Mouse (Mus musculus) MEL (cell line): Measurements from ENCODE around the gene Gm266. TPM values are rescaled to one million over a fixed set of nuclear protein-coding genes. Genes with fewer than 3 reads are reported as not detected.

Experiments used
- DNase-seq: peaks from one replicate; pipeline ENCODE4 v3.0.0; 2011; ENCODE audit warnings: low read depth, low spot score
- H3K27ac ChIP-seq: 2 replicates; pipeline ENCODE4 v1.5.1; 2012; ENCODE audit warnings: low read depth, mild to moderate bottlenecking, control low read depth, low read length, moderate library complexity; ENCODE audit not compliant: control insufficient read depth
- H3K27me3 ChIP-seq, 2 experiments: fragments of 150-350 bp in 1 of 2; sonication (generic) in 1 of 2; 2 replicates each; pipeline ENCODE4 v1.6.1; 2012; ENCODE audit warnings: low read length in 2 of 2, mild to moderate bottlenecking in 2 of 2, improper control_type of control experiment in 1 of 2, moderate library complexity in 1 of 2; ENCODE audit not compliant: insufficient read depth in 2 of 2, control insufficient read depth in 1 of 2
- H3K36me3 ChIP-seq, 2 experiments: 2 replicates each; pipeline ENCODE4 v1.6.1; 2012 to 2014; ENCODE audit warnings: low read length in 2 of 2, improper control_type of control experiment in 1 of 2, inconsistent platforms in 1 of 2, mild to moderate bottlenecking in 1 of 2; ENCODE audit not compliant: insufficient read depth in 2 of 2, control insufficient read depth in 1 of 2
- H3K4me1 ChIP-seq, 2 experiments: fragments of 150-350 bp in 1 of 2; sonication (generic) in 1 of 2; 2 replicates each; pipeline ENCODE4 v1.6.1; 2012; ENCODE audit warnings: low read length in 2 of 2, improper control_type of control experiment in 1 of 2, mild to moderate bottlenecking in 1 of 2; ENCODE audit not compliant: insufficient read depth in 2 of 2, control insufficient read depth in 1 of 2
- H3K4me3 ChIP-seq, 2 experiments: fragments of 150-350 bp in 1 of 2; sonication (generic) in 1 of 2; 2 replicates each; pipeline ENCODE4 v1.5.1; 2012; ENCODE audit warnings: low read depth in 2 of 2, low read length in 2 of 2, mild to moderate bottlenecking in 2 of 2, moderate library complexity in 2 of 2, control low read depth in 1 of 2, improper control_type of control experiment in 1 of 2; ENCODE audit not compliant: control insufficient read depth in 1 of 2, insufficient read depth in 1 of 2
- H3K79me2 ChIP-seq: 2 replicates; pipeline ENCODE4 v1.6.1; 2012; ENCODE audit warnings: mild to moderate bottlenecking, low read length, moderate library complexity; ENCODE audit not compliant: control insufficient read depth, poor library complexity, insufficient read depth
- H3K9ac ChIP-seq: 2 replicates; pipeline ENCODE4 v1.6.1; 2012; ENCODE audit warnings: low read depth, mild to moderate bottlenecking, control low read depth, low read length, moderate library complexity; ENCODE audit not compliant: control insufficient read depth, poor library complexity, severe bottlenecking
- H3K9me3 ChIP-seq: fragments of 150-350 bp; sonication (generic); replicated peaks from 2 replicates; pipeline ENCODE4 v1.6.1; 2012; ENCODE audit warnings: mild to moderate bottlenecking, low read length, improper control_type of control experiment, moderate library complexity; ENCODE audit not compliant: insufficient read depth
- BHLHE40 ChIP-seq: IDR thresholded peaks from 2 replicates; pipeline ENCODE4 v1.6.1; 2012; ENCODE audit warnings: low read depth, mild to moderate bottlenecking, inconsistent platforms, low read length, improper control_type of control experiment, borderline replicate concordance
- CHD1 ChIP-seq: IDR thresholded peaks from 2 replicates; pipeline ENCODE4 v1.6.1; 2012; ENCODE audit warnings: low read depth, mild to moderate bottlenecking, inconsistent platforms, low read length, improper control_type of control experiment
- CHD2 ChIP-seq: IDR thresholded peaks from 2 replicates; pipeline ENCODE4 v1.6.1; 2011; ENCODE audit warnings: low read length, improper control_type of control experiment
- CTCF ChIP-seq, 3 experiments: IDR thresholded peaks in 2 of 3; conservative IDR thresholded peaks in 1 of 3; 2 replicates each; pipeline ENCODE4 v1.5.1; 2011 to 2012; ENCODE audit warnings: low read length in 3 of 3, low read depth in 2 of 3, mild to moderate bottlenecking in 2 of 3, improper control_type of control experiment in 1 of 3, inconsistent platforms in 1 of 3, mixed read lengths in 1 of 3, moderate library complexity in 1 of 3; ENCODE audit not compliant: control insufficient read depth in 1 of 3, insufficient read depth in 1 of 3, poor library complexity in 1 of 3, severe bottlenecking in 1 of 3
- E2F4 ChIP-seq: IDR thresholded peaks from 2 replicates; pipeline ENCODE4 v1.6.1; 2011; ENCODE audit warnings: low read depth, low read length, improper control_type of control experiment, borderline replicate concordance
- ELF1 ChIP-seq: IDR thresholded peaks from 2 replicates; pipeline ENCODE4 v1.6.1; 2014; ENCODE audit warnings: low read depth, mild to moderate bottlenecking, inconsistent platforms, low read length, improper control_type of control experiment, moderate library complexity
- EP300 ChIP-seq, 2 experiments: IDR thresholded peaks; 2 replicates each; pipeline ENCODE4 v1.6.1; 2011; ENCODE audit warnings: improper control_type of control experiment in 2 of 2, low read length in 2 of 2, low read depth in 1 of 2, mild to moderate bottlenecking in 1 of 2
- ETS1 ChIP-seq: IDR thresholded peaks from 2 replicates; pipeline ENCODE4 v1.6.1; 2012; ENCODE audit warnings: low read depth, mild to moderate bottlenecking, inconsistent platforms, low read length, improper control_type of control experiment, moderate library complexity
- GABPA ChIP-seq: IDR thresholded peaks from 2 replicates; pipeline ENCODE4 v1.6.1; 2012; ENCODE audit warnings: low read depth, mild to moderate bottlenecking, inconsistent platforms, low read length, improper control_type of control experiment, moderate library complexity
- GATA1 ChIP-seq: IDR thresholded peaks from 2 replicates; pipeline ENCODE4 v1.6.1; 2011; ENCODE audit warnings: low read depth, low read length, improper control_type of control experiment
- HCFC1 ChIP-seq: IDR thresholded peaks from 2 replicates; pipeline ENCODE4 v1.6.1; 2012; ENCODE audit warnings: low read depth, mild to moderate bottlenecking, inconsistent platforms, low read length, improper control_type of control experiment, moderate library complexity
- KAT2A ChIP-seq: conservative IDR thresholded peaks from 2 replicates; pipeline ENCODE4 v1.6.1; 2012; ENCODE audit warnings: low read depth, low read length, improper control_type of control experiment, inconsistent platforms
- MAFK ChIP-seq: IDR thresholded peaks from 2 replicates; pipeline ENCODE4 v1.6.1; 2011; ENCODE audit warnings: low read depth, mild to moderate bottlenecking, low read length, improper control_type of control experiment, borderline replicate concordance
- MAX ChIP-seq: IDR thresholded peaks from 2 replicates; pipeline ENCODE4 v1.6.1; 2011; ENCODE audit warnings: low read length, improper control_type of control experiment
- MAZ ChIP-seq: IDR thresholded peaks from 2 replicates; pipeline ENCODE4 v1.6.1; 2012; ENCODE audit warnings: low read depth, mild to moderate bottlenecking, inconsistent platforms, low read length, improper control_type of control experiment
- MEF2A ChIP-seq: IDR thresholded peaks from 2 replicates; pipeline ENCODE4 v1.6.1; 2014; ENCODE audit warnings: low read depth, mild to moderate bottlenecking, inconsistent platforms, low read length, improper control_type of control experiment; ENCODE audit not compliant: poor library complexity, insufficient replicate concordance, severe bottlenecking; ENCODE audit errors: extremely low read depth
- MXI1 ChIP-seq: IDR thresholded peaks from 2 replicates; pipeline ENCODE4 v1.6.1; 2011; ENCODE audit warnings: mild to moderate bottlenecking, low read depth, low read length, improper control_type of control experiment
- MYB ChIP-seq: IDR thresholded peaks from 2 replicates; pipeline ENCODE4 v1.6.1; 2011; ENCODE audit warnings: mild to moderate bottlenecking, low read depth, low read length, improper control_type of control experiment
- MYC ChIP-seq: IDR thresholded peaks from 2 replicates; pipeline ENCODE4 v1.6.1; 2011; ENCODE audit warnings: low read depth, mild to moderate bottlenecking, low read length, improper control_type of control experiment, moderate library complexity
- NELFE ChIP-seq: IDR thresholded peaks from 2 replicates; pipeline ENCODE4 v1.6.1; 2011; ENCODE audit warnings: low read depth, low read length, improper control_type of control experiment
- NRF1 ChIP-seq: IDR thresholded peaks from 2 replicates; pipeline ENCODE4 v1.6.1; 2014; ENCODE audit warnings: low read depth, mild to moderate bottlenecking, inconsistent platforms, low read length, improper control_type of control experiment, moderate library complexity; ENCODE audit not compliant: poor library complexity, insufficient read depth, severe bottlenecking
- POLR2A ChIP-seq, 2 experiments: IDR thresholded peaks; 2 replicates each; pipeline ENCODE4 v1.6.1; 2011 to 2012; ENCODE audit warnings: low read length in 2 of 2, mild to moderate bottlenecking in 2 of 2, control low read depth in 1 of 2, improper control_type of control experiment in 1 of 2, low read depth in 1 of 2, moderate library complexity in 1 of 2; ENCODE audit not compliant: control insufficient read depth in 1 of 2, insufficient read depth in 1 of 2, poor library complexity in 1 of 2
- POLR2AphosphoS2 ChIP-seq: IDR thresholded peaks from 2 replicates; pipeline ENCODE4 v1.6.1; 2011; ENCODE audit warnings: low read length, improper control_type of control experiment
- POLR2AphosphoS5 ChIP-seq: IDR thresholded peaks from 2 replicates; pipeline ENCODE4 v1.6.1; 2012; ENCODE audit warnings: low read depth, borderline replicate concordance, mild to moderate bottlenecking, inconsistent platforms, low read length, moderate library complexity, mixed read lengths
- RAD21 ChIP-seq: IDR thresholded peaks from 2 replicates; pipeline ENCODE4 v1.6.1; 2011; ENCODE audit warnings: mild to moderate bottlenecking, low read depth, low read length, improper control_type of control experiment
- RCOR1 ChIP-seq: IDR thresholded peaks from 2 replicates; pipeline ENCODE4 v1.6.1; 2012; ENCODE audit warnings: low read depth, mild to moderate bottlenecking, inconsistent platforms, low read length, improper control_type of control experiment
- SIN3A ChIP-seq: IDR thresholded peaks from 2 replicates; pipeline ENCODE4 v1.6.1; 2012; ENCODE audit warnings: low read length, improper control_type of control experiment, inconsistent platforms
- SMC3 ChIP-seq: IDR thresholded peaks from 2 replicates; pipeline ENCODE4 v1.6.1; 2011; ENCODE audit warnings: low read depth, low read length, improper control_type of control experiment
- TAL1 ChIP-seq: IDR thresholded peaks from 2 replicates; pipeline ENCODE4 v1.6.1; 2012; ENCODE audit warnings: mild to moderate bottlenecking, inconsistent platforms, low read length, moderate library complexity, mixed read lengths
- TBP ChIP-seq: IDR thresholded peaks from 2 replicates; pipeline ENCODE4 v1.8.0; 2011; ENCODE audit warnings: low read depth, low read length, improper control_type of control experiment
- TCF12 ChIP-seq: IDR thresholded peaks from 2 replicates; pipeline ENCODE4 v1.6.1; 2014; ENCODE audit warnings: low read depth, mild to moderate bottlenecking, inconsistent platforms, low read length, improper control_type of control experiment, moderate library complexity
- UBTF ChIP-seq: IDR thresholded peaks from 2 replicates; pipeline ENCODE4 v1.6.1; 2012; ENCODE audit warnings: low read depth, mild to moderate bottlenecking, inconsistent platforms, low read length, improper control_type of control experiment, moderate library complexity, borderline replicate concordance; ENCODE audit not compliant: insufficient read depth
- USF1 ChIP-seq: IDR thresholded peaks from 2 replicates; pipeline ENCODE4 v1.6.1; 2014; ENCODE audit warnings: low read depth, mild to moderate bottlenecking, inconsistent platforms, low read length, improper control_type of control experiment, moderate library complexity
- USF2 ChIP-seq, 2 experiments: IDR thresholded peaks; 2 replicates each; pipeline ENCODE4 v1.6.1; 2011 to 2012; ENCODE audit warnings: improper control_type of control experiment in 2 of 2, low read length in 2 of 2, borderline replicate concordance in 1 of 2, inconsistent platforms in 1 of 2, low read depth in 1 of 2, mild to moderate bottlenecking in 1 of 2; ENCODE audit not compliant: insufficient read depth in 1 of 2
- ZC3H11A ChIP-seq: IDR thresholded peaks from 2 replicates; pipeline ENCODE4 v1.6.1; 2012; ENCODE audit warnings: low read depth, mild to moderate bottlenecking, inconsistent platforms, low read length, improper control_type of control experiment
- ZKSCAN1 ChIP-seq: IDR thresholded peaks from 2 replicates; pipeline ENCODE4 v1.6.1; 2012; ENCODE audit warnings: low read depth, mild to moderate bottlenecking, inconsistent platforms, low read length, improper control_type of control experiment, moderate library complexity
- ZMIZ1 ChIP-seq: IDR thresholded peaks from 2 replicates; pipeline ENCODE4 v1.6.1; 2012; ENCODE audit warnings: low read depth, mild to moderate bottlenecking, inconsistent platforms, low read length, improper control_type of control experiment, moderate library complexity
- ZNF384 ChIP-seq: IDR thresholded peaks from 2 replicates; pipeline ENCODE4 v1.6.1; 2012; ENCODE audit warnings: low read depth, mild to moderate bottlenecking, inconsistent platforms, low read length, improper control_type of control experiment
- polyA plus RNA-seq, 2 experiments: library from polyadenylated mRNA; stranded (reverse) in 1 of 2; unstranded in 1 of 2; fragments of >175 nt in 1 of 2; fragments of >200 nt in 1 of 2; gene quantifications; 2 replicates each; pipeline versions ENCODE4 v1.2.1 to v1.2.4; 2012; ENCODE audit warnings: low replicate concordance in 2 of 2, low read depth in 1 of 2; ENCODE audit not compliant: insufficient read length in 2 of 2, insufficient read depth in 1 of 2, missing spikeins in 1 of 2
- total RNA-seq: library from RNA; depleted of rRNA; stranded (reverse); fragments of 300-350 nt; gene quantifications from 2 replicates; pipeline ENCODE4 v1.2.3, GENCODE M21; 2012

Gene Gm266
- total and polyA plus RNA-seq, 3 experiments, result not detected

- H3K79me2 ChIP-seq, result no peaks in the 10 kb centered on the region
- no peak overlapping the region for H3K9ac ChIP-seq
- DNase-seq, result peak; percentile 55
- no peak overlapping the region for H3K27ac ChIP-seq
- no peaks in the 10 kb centered on the region for H3K9me3 ChIP-seq
- H3K27me3 ChIP-seq, result no peaks in the 10 kb centered on the region
- peaks cover 7 to 44% of the 10 kb centered on the region in 2 experiments for H3K4me1 ChIP-seq
- H3K36me3 ChIP-seq, result peaks cover 0 to 29% of the 10 kb centered on the region in 2 experiments; a peak in 2 of 4 replicates
- H3K4me3 ChIP-seq, result no peak overlapping the region
- no peak for TF ChIP-seq MYC
- TF ChIP-seq CHD1, result no peak
- peak; percentile 98 for TF ChIP-seq RCOR1
- TF ChIP-seq CHD2, result peak; percentile 83
- TF ChIP-seq MAX, result no peak
- TF ChIP-seq SIN3A, result peak; percentile 25; the same call in 1 of the 2 replicates
- TF ChIP-seq HCFC1, result no peak
- no peak for TF ChIP-seq ELF1
- no peak for TF ChIP-seq NRF1
- TF ChIP-seq MXI1, result no peak
- peak; percentile 64; the same call in 1 of the 2 replicates for TF ChIP-seq TCF12
- no peak for TF ChIP-seq TBP
- TF ChIP-seq MAZ, result no peak
- TF ChIP-seq EP300 (IDR thresholded peaks at IDR 0.05; ENCODE audit: low read depth in 1 of 2, low read length in 2 of 2), result peak; percentile 57 to 78; a peak in 3 of 4 replicates
- TF ChIP-seq USF2 (IDR thresholded peaks at IDR 0.05; ENCODE audit: borderline replicate concordance in 1 of 2, insufficient read depth in 1 of 2, low read depth in 1 of 2, low read length in 2 of 2), result no peak
- TF ChIP-seq POLR2AphosphoS5, result no peak
- TF ChIP-seq USF1, result no peak
- no peak for TF ChIP-seq POLR2A (IDR thresholded peaks at IDR 0.05; ENCODE audit: control insufficient read depth in 1 of 2, insufficient read depth in 1 of 2, low read depth in 1 of 2, low read length in 2 of 2, poor library complexity in 1 of 2)
- no peak for TF ChIP-seq BHLHE40
- no peak for TF ChIP-seq ZNF384
- no peak for TF ChIP-seq TAL1
- no peak for TF ChIP-seq POLR2AphosphoS2
- no peak for TF ChIP-seq MYB
- no peak for TF ChIP-seq ZMIZ1
- no peak for TF ChIP-seq E2F4
- no peak for TF ChIP-seq SMC3
- peak; percentile 77 for TF ChIP-seq GATA1
- TF ChIP-seq UBTF, result no peak
- no peak for TF ChIP-seq RAD21
- no peak for TF ChIP-seq MEF2A
- TF ChIP-seq ZC3H11A, result no peak
- TF ChIP-seq MAFK, result peak; percentile 57; the same call in 1 of the 2 replicates
- no peak for TF ChIP-seq ZKSCAN1
- no peak for TF ChIP-seq NELFE
- no peak for TF ChIP-seq CTCF (IDR thresholded peaks at IDR 0.05 in 2 of 3, conservative IDR thresholded peaks at IDR 0.05 in 1 of 3; ENCODE audit: control insufficient read depth in 1 of 3, insufficient read depth in 1 of 3, low read depth in 2 of 3, low read length in 3 of 3, poor library complexity in 1 of 3, severe bottlenecking in 1 of 3)
- TF ChIP-seq GABPA, result no peak
- TF ChIP-seq ETS1, result peak; percentile 46; the same call in 1 of the 2 replicates
- TF ChIP-seq KAT2A, result no peak
These were observed 35.4 kb upstream of the Gm266 start for GRCm38 (mm10) chr12:111520994-111521393.
